Mouse (Mus musculus): ENCODE data around the gene Acad11.

Acad11 gene

GRCm38 (mm10) chr9:104144314-104144996, 81.3 kb downstream of the Acad11 start:
- no peak for DNase-seq (ENCODE audit: low read depth, low spot score)

- no peak for DNase-seq (ENCODE audit: low read depth, low spot score)
These were observed 83.5 kb downstream of the Acad11 start for GRCm38 (mm10) chr9:104146683-104147082.

- DNase-seq (ENCODE audit: low read depth, low spot score) = no peak
These were observed 85.8 kb downstream of the Acad11 start for GRCm38 (mm10) chr9:104148969-104149368.

- DNase-seq (ENCODE audit: low read depth, low spot score) = no peak
These were observed 88.9 kb downstream of the Acad11 start for GRCm38 (mm10) chr9:104152121-104152520.

GRCm38 (mm10) chr9:104155100-104155715, 92.0 kb downstream of the Acad11 start:
- DNase-seq (ENCODE audit: low read depth, low spot score) = no peak

- no peak for DNase-seq (ENCODE audit: low read depth, low spot score)
These were observed 93.3 kb downstream of the Acad11 start for GRCm38 (mm10) chr9:104156506-104156905.

GRCm38 (mm10) chr9:104157291-104157690, 94.1 kb downstream of the Acad11 start:
- DNase-seq (ENCODE audit: low read depth, low spot score) = no peak

GRCm38 (mm10) chr9:104161117-104161516, 97.9 kb downstream of the Acad11 start:
- DNase-seq (ENCODE audit: low read depth, low spot score) = no peak

- DNase-seq (ENCODE audit: low read depth, low spot score) = no peak
These were observed 101.0 kb downstream of the Acad11 start for GRCm38 (mm10) chr9:104164194-104164593.

- DNase-seq (ENCODE audit: low read depth, low spot score) = no peak
These were observed 102.7 kb downstream of the Acad11 start for GRCm38 (mm10) chr9:104165926-104166325.

GRCm38 (mm10) chr9:104169986-104170385, 106.8 kb downstream of the Acad11 start:
- DNase-seq (ENCODE audit: low read depth, low spot score) = no peak

- DNase-seq (ENCODE audit: low read depth, low spot score) = no peak
These were observed 108.5 kb downstream of the Acad11 start for GRCm38 (mm10) chr9:104171651-104172050.

GRCm38 (mm10) chr9:104172342-104172741, 109.2 kb downstream of the Acad11 start:
- no peak for DNase-seq (ENCODE audit: low read depth, low spot score)

Data from brain, embryonic 18.5 days (tissue).